Mouse (Mus musculus) hindbrain, embryonic 14.5 days (tissue): ENCODE measurements around the gene Prr29. TPM values are rescaled to one million over a fixed set of nuclear protein-coding genes. Genes with fewer than 3 reads are reported as not detected.
A peak's percentile ranks its signal among the peaks of the same experiment; 100 is the strongest.
"Not testable (repeated sequence)": the region's sequence is repeated elsewhere in the genome, so short reads cannot be mapped to it uniquely, and the experiment has no call there.

Experiments used
- ATAC-seq: fragments of 200-750 bp; cut with Nextera tagmentation; 2 replicates; pipeline ENCODE4 v1.8.0; 2017; ENCODE audit warnings: moderate number of reproducible peaks, mild to moderate bottlenecking, moderate TSS enrichment, moderate library complexity; ENCODE audit not compliant: low FRiP score
- DNase-seq: peaks from one replicate; pipeline ENCODE4 v3.0.0-alpha.2; 2015; ENCODE audit warnings: low spot score
- H3K27ac ChIP-seq: fragments of 300-500 bp; sonication (generic); 2 replicates; pipeline ENCODE4 v1.5.1; 2014; ENCODE audit warnings: mild to moderate bottlenecking, moderate library complexity
- H3K27me3 ChIP-seq: fragments of 300-500 bp; sonication (generic); 2 replicates; pipeline ENCODE4 v1.6.1; 2014; ENCODE audit warnings: mild to moderate bottlenecking, low read length, mixed read lengths; ENCODE audit not compliant: control insufficient read depth, insufficient read depth
- H3K36me3 ChIP-seq: fragments of 300-500 bp; sonication (generic); replicated peaks from 2 replicates; pipeline ENCODE4 v1.6.1; 2014; ENCODE audit not compliant: control insufficient read depth, insufficient read depth
- H3K4me1 ChIP-seq: fragments of 300-500 bp; sonication (generic); replicated peaks from 2 replicates; pipeline ENCODE4 v1.6.1; 2014; ENCODE audit warnings: antibody characterized with exemption, low read length, mixed read lengths; ENCODE audit not compliant: control insufficient read depth, insufficient read depth
- H3K4me2 ChIP-seq: fragments of 300-500 bp; sonication (generic); replicated peaks from 2 replicates; pipeline ENCODE4 v1.6.1; 2014; ENCODE audit warnings: mild to moderate bottlenecking, moderate library complexity
- H3K4me3 ChIP-seq: fragments of 300-500 bp; sonication (generic); replicated peaks from 2 replicates; pipeline ENCODE4 v1.5.1; 2014; ENCODE audit warnings: mild to moderate bottlenecking, low read length
- H3K9ac ChIP-seq: fragments of 300-500 bp; sonication (generic); 2 replicates; pipeline ENCODE4 v1.6.1; 2014
- H3K9me3 ChIP-seq: fragments of 300-500 bp; sonication (generic); 2 replicates; pipeline ENCODE4 v1.6.1; 2016; ENCODE audit warnings: low read length; ENCODE audit not compliant: control insufficient read depth
- WGBS: fragments of 180-500 bp; shearing (Covaris S2); extraction: QIAGEN DNeasy Blood & Tissue Kit; methylation state at CpG from one replicate; pipeline ENCODE4 v1.1.7; 2014; 5-methylcytosine and 5-hydroxymethylcytosine counted together
- polyA plus RNA-seq: library from polyadenylated mRNA; unstranded; fragments of >200 nt; fragmentation: Nextera tagmentation; extraction: Ambion mirVana; gene quantifications from 2 replicates; pipeline ENCODE4 v1.2.1, GENCODE M21; 2014

The Prr29 gene
- polyA plus RNA-seq, 1 experiment from 2014 or later, result not detected

GRCm38 (mm10) chr11:106389611-106390010 lies 24.3 kb downstream of the Prr29 start:
- Histone ChIP-seq H3K27ac (no peak overlapping the region), H3K27me3 (no peaks in the 10 kb centered on the region), H3K4me1 (no peaks in the 10 kb centered on the region), H3K4me3 (no peak overlapping the region), H3K9ac (no peak overlapping the region), H3K4me2 (no peak overlapping the region), H3K36me3 (peaks cover 8% of the 10 kb centered on the region; the same call in 1 of the 2 replicates), H3K9me3 (no peaks in the 10 kb centered on the region)
- WGBS, result 41% methylated on average over 3 of the region's 3 CpGs
- DNase-seq (no peak), ATAC-seq (no peak)

- Histone ChIP-seq H3K4me1 (no peaks in the 10 kb centered on the region), H3K4me3 (no peak overlapping the region), H3K27me3 (no peaks in the 10 kb centered on the region), H3K9ac (no peak overlapping the region), H3K9me3 (no peaks in the 10 kb centered on the region), H3K27ac (no peak overlapping the region), H3K36me3 (peaks cover 12% of the 10 kb centered on the region; the same call in 1 of the 2 replicates), H3K4me2 (no peak overlapping the region)
- 79% methylated on average over 3 of the region's 3 CpGs for WGBS
- ATAC-seq (no peak), DNase-seq (no peak)
Observed at GRCm38 (mm10) chr11:106390757-106391156, 25.5 kb downstream of the Prr29 start.

GRCm38 (mm10) chr11:106391546-106392188 lies 26.4 kb downstream of the Prr29 start:
- no peak overlapping the region for H3K4me2 ChIP-seq
- no peaks in the 10 kb centered on the region for H3K4me1 ChIP-seq
- no peak overlapping the region for H3K27ac ChIP-seq
- peak; percentile 31; the same call in 1 of the 2 replicates for ATAC-seq
- no peaks in the 10 kb centered on the region for H3K9me3 ChIP-seq
- 33% methylated on average over 6 of the region's 6 CpGs for WGBS
- peak; percentile 88 for DNase-seq
- no peaks in the 10 kb centered on the region for H3K27me3 ChIP-seq
- H3K4me3 ChIP-seq, result no peak overlapping the region
- no peak overlapping the region for H3K9ac ChIP-seq
- peaks cover 12% of the 10 kb centered on the region; the same call in 1 of the 2 replicates for H3K36me3 ChIP-seq

DNA sequence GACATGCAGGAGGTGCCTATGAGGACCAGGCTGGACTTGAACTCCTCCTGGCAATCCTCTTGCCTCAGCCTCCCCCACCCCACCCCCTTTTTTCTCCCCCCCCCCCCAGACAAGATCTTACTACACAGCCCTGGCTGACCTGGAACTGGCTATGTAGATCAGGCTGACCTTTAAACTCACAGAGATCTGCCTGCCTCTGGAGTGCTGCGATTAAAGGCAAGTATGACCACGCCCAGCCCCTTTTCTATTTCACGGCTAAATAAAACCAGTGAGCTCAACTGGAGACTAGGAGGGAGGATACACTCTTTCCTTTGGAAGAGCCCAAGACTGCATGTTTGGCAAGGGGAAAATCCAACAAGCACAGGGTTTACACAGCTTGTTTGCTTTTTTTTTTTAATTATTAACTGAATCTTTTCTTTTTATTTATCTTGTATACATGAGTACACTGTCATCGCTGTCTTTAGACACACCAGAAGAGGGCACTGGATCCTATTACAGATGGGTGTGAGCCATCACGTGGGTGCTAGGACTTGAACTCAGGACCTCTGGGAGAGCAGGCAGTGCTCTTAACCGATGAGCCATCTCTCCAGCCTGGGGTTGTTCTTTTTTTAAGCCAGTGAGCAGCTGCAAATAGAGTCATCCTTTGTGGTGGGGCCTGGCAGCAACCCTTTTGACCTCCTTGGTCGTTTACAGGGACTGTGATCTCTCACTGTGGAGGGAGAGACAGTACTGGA lies 27.5 kb downstream of the Prr29 start:
- Histone ChIP-seq H3K27ac (no peak overlapping the region), H3K36me3 (peaks cover 12% of the 10 kb centered on the region; the same call in 1 of the 2 replicates), H3K4me1 (no peaks in the 10 kb centered on the region), H3K4me3 (no peak overlapping the region), H3K9ac (no peak overlapping the region), H3K4me2 (no peak overlapping the region), H3K27me3 (no peaks in the 10 kb centered on the region), H3K9me3 (no peaks in the 10 kb centered on the region)
- 68% methylated on average over 7 of the region's 7 CpGs for WGBS
- DNase-seq, result no peak
- no peak for ATAC-seq

DNA sequence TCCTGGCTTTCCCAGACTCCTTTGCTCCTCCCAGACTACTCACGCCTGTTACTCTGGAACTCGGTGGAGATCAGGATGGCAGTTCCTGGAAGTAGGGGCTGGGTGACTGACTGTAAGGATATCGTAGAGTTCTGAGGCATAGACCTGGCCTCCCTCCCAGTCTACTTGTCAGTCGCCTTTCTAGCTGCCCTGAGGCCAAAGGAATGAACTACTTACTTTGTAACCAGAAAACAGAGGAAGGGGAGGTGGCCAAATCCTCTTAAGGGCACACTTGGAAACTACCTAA lies 28.0 kb downstream of the Prr29 start:
- H3K9ac ChIP-seq, result no peak overlapping the region
- peaks cover 15% of the 10 kb centered on the region for H3K36me3 ChIP-seq
- 70% methylated on average over 4 of the region's 4 CpGs for WGBS
- H3K27ac ChIP-seq, result no peak overlapping the region
- no peaks in the 10 kb centered on the region for H3K4me1 ChIP-seq
- no peaks in the 10 kb centered on the region for H3K9me3 ChIP-seq
- H3K27me3 ChIP-seq, result no peaks in the 10 kb centered on the region
- no peak overlapping the region for H3K4me2 ChIP-seq
- no peak for DNase-seq
- H3K4me3 ChIP-seq, result no peak overlapping the region
- ATAC-seq, result no peak

DNA sequence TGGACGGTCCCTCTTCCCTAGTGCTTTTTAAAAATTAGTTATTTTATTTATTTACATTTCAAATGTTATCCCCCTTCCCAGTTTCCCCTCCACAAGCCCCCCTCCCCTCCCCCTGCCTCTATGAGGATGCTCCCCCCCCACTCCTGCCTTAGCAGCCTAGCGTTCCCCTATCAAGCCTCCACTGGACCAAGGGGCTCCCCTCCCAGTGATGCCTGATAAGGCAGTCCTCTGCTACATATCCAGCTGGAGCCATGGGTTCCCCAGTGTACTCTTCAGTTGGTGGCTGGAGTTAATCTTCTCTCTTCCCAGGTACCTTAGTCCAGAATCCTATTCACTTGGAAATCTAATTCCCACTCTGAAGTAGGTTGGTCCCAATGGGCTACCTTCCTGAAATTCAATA lies 28.8 kb downstream of the Prr29 start:
- ATAC-seq, DNase-seq, H3K4me3 ChIP-seq, H3K27me3 ChIP-seq, H3K9ac ChIP-seq, H3K4me2 ChIP-seq, H3K4me1 ChIP-seq, H3K27ac ChIP-seq, H3K9me3 ChIP-seq: not testable (repeated sequence)
- WGBS, result 84% methylated on average over 2 of the region's 2 CpGs
- H3K36me3 ChIP-seq, result peaks cover 23% of the 10 kb centered on the region

DNA sequence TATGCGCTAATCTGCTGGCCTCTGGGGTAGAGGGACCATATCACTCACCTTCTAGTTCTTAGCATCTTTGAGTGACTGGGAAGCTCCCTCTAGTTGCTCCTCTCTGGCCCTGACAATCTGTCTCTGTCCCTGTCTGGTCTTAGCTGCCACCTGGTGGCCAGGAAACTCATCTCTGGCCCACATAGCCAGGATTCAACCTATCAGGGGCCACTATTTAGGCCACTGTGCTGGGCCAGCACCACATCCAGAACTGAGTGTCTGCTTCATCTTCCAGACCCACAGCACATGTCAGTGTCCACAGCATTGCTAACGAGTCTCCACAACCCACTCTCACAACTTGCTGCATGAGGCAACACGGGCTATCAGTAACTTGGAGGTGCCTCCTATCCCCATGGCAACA lies 32.4 kb downstream of the Prr29 start:
- Histone ChIP-seq H3K4me2 (no peak overlapping the region), H3K9ac (no peak overlapping the region), H3K4me1 (no peaks in the 10 kb centered on the region), H3K27me3 (no peaks in the 10 kb centered on the region), H3K27ac (no peak overlapping the region), H3K9me3 (no peaks in the 10 kb centered on the region), H3K4me3 (no peak overlapping the region), H3K36me3 (peaks cover 52% of the 10 kb centered on the region)
- no peak for ATAC-seq
- WGBS, result 84% methylated on average over 3 of the region's 3 CpGs
- DNase-seq, result no peak

- 95% methylated on average over 8 of the region's 8 CpGs for whole genome bisulfite sequencing
- peaks cover 57% of the 10 kb centered on the region for H3K36me3 ChIP-seq
- no peak overlapping the region for H3K4me2 ChIP-seq
- no peak overlapping the region for H3K27ac ChIP-seq
- ATAC-seq (no peak), DNase-seq (no peak)
- no peaks in the 10 kb centered on the region for H3K9me3 ChIP-seq
- H3K4me3 ChIP-seq, result no peak overlapping the region
- H3K4me1 ChIP-seq, result no peaks in the 10 kb centered on the region
- no peak overlapping the region for H3K9ac ChIP-seq
- no peaks in the 10 kb centered on the region for H3K27me3 ChIP-seq
Observed at GRCm38 (mm10) chr11:106398481-106398880, 33.2 kb downstream of the Prr29 start.

DNA sequence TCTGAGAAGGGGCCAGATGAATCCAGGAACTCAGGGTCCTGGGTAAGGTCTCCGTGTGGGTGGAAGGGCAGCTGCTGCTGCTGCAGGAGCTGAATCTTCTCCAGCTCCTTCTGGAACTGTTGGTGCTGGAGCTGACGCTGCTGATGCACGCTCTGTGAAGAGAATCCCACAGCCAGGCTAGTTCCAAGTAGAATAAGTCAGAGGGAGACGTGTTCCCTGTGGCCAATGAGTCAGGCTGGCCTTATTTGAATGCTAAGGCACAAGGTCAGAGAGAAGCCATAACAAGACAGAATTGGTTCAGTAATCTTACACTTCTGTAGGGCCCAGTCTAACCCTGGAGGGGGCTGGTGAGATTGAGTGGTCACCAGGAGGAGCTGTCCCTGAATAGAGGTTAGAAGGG lies 44.7 kb downstream of the Prr29 start:
- 78% methylated on average over 4 of the region's 4 CpGs for WGBS
- no peak for ATAC-seq

More for the DNA sequence above, 44.7 kb downstream of the Prr29 start:
- no peak overlapping the region for H3K4me3 ChIP-seq
- H3K27ac ChIP-seq, result no peak overlapping the region
- H3K4me2 ChIP-seq, result no peak overlapping the region
- no peak overlapping the region for H3K9ac ChIP-seq
- no peaks in the 10 kb centered on the region for H3K27me3 ChIP-seq
- peaks cover 67% of the 10 kb centered on the region for H3K36me3 ChIP-seq
- H3K9me3 ChIP-seq, result no peaks in the 10 kb centered on the region
- DNase-seq, result no peak
- no peaks in the 10 kb centered on the region for H3K4me1 ChIP-seq
